Mouse (Mus musculus): ENCODE measurements around the gene E430018J23Rik. TPM values are rescaled to one million over a fixed set of nuclear protein-coding genes. Genes with fewer than 3 reads are reported as not detected.
"Not testable (repeated sequence)": the region's sequence is repeated elsewhere in the genome, so short reads cannot be mapped to it uniquely, and the experiment has no call there.

The E430018J23Rik gene
- polyA plus RNA-seq, 1 experiment from 2014 or later, result 4.9 TPM

DNA sequence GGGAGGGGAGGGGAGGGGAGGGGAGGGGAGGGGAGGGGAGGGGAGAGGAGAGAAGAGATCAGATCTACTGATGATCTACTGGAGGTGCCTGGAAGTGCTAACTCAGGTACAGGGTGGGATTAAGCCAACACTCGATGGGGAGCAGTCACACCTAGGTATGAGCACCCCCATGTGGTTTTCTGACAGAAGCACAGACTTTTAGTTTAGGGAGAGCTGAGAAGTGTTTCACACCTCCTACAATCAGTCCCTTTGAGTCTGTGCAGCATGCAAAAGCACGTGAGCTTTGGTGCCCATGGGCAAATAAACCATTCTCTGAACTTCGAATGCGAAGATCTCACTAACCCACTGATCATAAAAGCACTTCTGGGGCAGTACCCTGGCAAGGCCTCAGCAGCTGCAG, 51.1 kb downstream of the E430018J23Rik start:
- peak; percentile 77 for DNase-seq (ENCODE audit: low spot score)

DNA sequence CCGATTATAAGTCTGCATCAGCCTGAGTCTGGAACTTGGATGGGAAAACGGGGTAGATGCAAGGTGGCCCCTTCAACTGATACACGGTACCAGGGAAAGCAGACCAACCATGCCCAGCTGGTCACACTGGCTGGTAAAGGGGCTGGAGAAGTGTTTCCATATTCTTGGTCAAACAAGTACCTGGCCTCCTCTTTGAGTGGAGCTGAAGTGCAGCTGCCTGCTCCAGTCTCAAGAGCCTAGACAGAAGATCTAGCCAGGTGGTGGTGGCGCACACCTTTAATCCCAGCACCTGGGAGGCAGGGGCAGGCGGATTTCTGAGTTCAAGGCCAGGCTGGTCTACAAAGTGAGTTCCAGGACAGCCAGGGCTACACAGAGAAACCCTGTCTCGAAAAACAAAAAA, 51.6 kb downstream of the E430018J23Rik start:
- not testable (repeated sequence) for DNase-seq (ENCODE audit: low spot score)

DNA sequence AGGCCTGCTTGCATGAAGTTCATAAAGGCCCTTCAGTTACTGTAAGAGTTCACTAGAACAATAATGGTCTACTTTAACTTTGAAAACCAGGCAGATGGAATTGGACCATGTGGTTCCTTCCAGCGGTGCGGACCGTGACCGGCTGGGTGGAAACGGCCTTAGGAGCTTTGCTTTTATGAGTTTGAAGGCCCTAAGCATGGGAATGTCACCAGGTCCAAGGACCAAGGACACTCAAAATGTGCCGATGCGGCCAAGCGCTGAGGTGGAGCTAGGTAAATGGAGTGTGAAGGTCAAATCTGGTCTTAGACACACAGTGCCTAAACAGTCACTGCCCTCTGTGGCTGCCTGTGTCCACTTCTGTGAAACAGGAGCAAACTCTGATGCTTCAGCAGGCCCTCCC, 52.1 kb downstream of the E430018J23Rik start:
- DNase-seq (ENCODE audit: low spot score), result no peak

Other genes starting within 250 kb of the E430018J23Rik start
- 59.5 and 62.0 TPM in 2 replicates for gene Cd2bp2, start 197.6 kb downstream of the E430018J23Rik start, polyA plus RNA-seq (2015; fragmentation: Nextera tagmentation; extraction: Ambion mirVana)
- gene Tbc1d10b, start 185.2 kb downstream of the E430018J23Rik start, polyA plus RNA-seq (2015; fragmentation: Nextera tagmentation; extraction: Ambion mirVana), result 20.5 and 27.4 TPM in 2 replicates
- gene Mylpf, start 184.7 kb downstream of the E430018J23Rik start, polyA plus RNA-seq (2015; fragmentation: Nextera tagmentation; extraction: Ambion mirVana), result 67.7 and 68.9 TPM in 2 replicates
- 25.4 and 29.7 TPM in 2 replicates for gene Zfp553, start 160.6 kb downstream of the E430018J23Rik start, polyA plus RNA-seq (2015; fragmentation: Nextera tagmentation; extraction: Ambion mirVana)
- gene Sept1, start 160.5 kb downstream of the E430018J23Rik start, polyA plus RNA-seq (2015; fragmentation: Nextera tagmentation; extraction: Ambion mirVana), result 638 and 684 TPM in 2 replicates
- gene Zfp771, start 149.4 kb downstream of the E430018J23Rik start, polyA plus RNA-seq (2015; fragmentation: Nextera tagmentation; extraction: Ambion mirVana), result 34.7 and 37.0 TPM in 2 replicates
- gene Dctpp1, start 132.9 kb downstream of the E430018J23Rik start, polyA plus RNA-seq (2015; fragmentation: Nextera tagmentation; extraction: Ambion mirVana), result 181 and 213 TPM in 2 replicates
- 146 and 151 TPM in 2 replicates for gene Sephs2, start 119.6 kb downstream of the E430018J23Rik start, polyA plus RNA-seq (2015; fragmentation: Nextera tagmentation; extraction: Ambion mirVana)
- 81.6 and 96.5 TPM in 2 replicates for gene Itgal, start 97.4 kb downstream of the E430018J23Rik start, polyA plus RNA-seq (2015; fragmentation: Nextera tagmentation; extraction: Ambion mirVana)
- 2.5 TPM in 2 replicates for gene Zfp768, start 48.0 kb downstream of the E430018J23Rik start, polyA plus RNA-seq (2015; fragmentation: Nextera tagmentation; extraction: Ambion mirVana)
- gene Zfp747, start 17.6 kb downstream of the E430018J23Rik start, polyA plus RNA-seq (2015; fragmentation: Nextera tagmentation; extraction: Ambion mirVana), result 7.3 and 8.0 TPM in 2 replicates
- 4.8 and 6.0 TPM in 2 replicates for gene 9130019O22Rik, start 6.5 kb downstream of the E430018J23Rik start, polyA plus RNA-seq (2015; fragmentation: Nextera tagmentation; extraction: Ambion mirVana)
- 6.8 and 7.0 TPM in 2 replicates for gene Zfp764, start 13.2 kb upstream of the E430018J23Rik start, polyA plus RNA-seq (2015; fragmentation: Nextera tagmentation; extraction: Ambion mirVana)
- 26.2 and 28.0 TPM in 2 replicates for gene Zfp688, start 28.4 kb upstream of the E430018J23Rik start, polyA plus RNA-seq (2015; fragmentation: Nextera tagmentation; extraction: Ambion mirVana)
- 4.3 and 4.7 TPM in 2 replicates for gene Zfp689, start 55.5 kb upstream of the E430018J23Rik start, polyA plus RNA-seq (2015; fragmentation: Nextera tagmentation; extraction: Ambion mirVana)
- gene Prr14, start 66.0 kb upstream of the E430018J23Rik start, polyA plus RNA-seq (2015; fragmentation: Nextera tagmentation; extraction: Ambion mirVana), result 51.0 and 54.6 TPM in 2 replicates
- gene Fbrs, start 85.6 kb upstream of the E430018J23Rik start, polyA plus RNA-seq (2015; fragmentation: Nextera tagmentation; extraction: Ambion mirVana), result 14.6 and 20.0 TPM in 2 replicates
- 22.2 and 29.8 TPM in 2 replicates for gene Srcap, start 118.4 kb upstream of the E430018J23Rik start, polyA plus RNA-seq (2015; fragmentation: Nextera tagmentation; extraction: Ambion mirVana)
- 10.9 and 15.9 TPM in 2 replicates for gene Gm42715, start 126.0 kb upstream of the E430018J23Rik start, polyA plus RNA-seq (2015; fragmentation: Nextera tagmentation; extraction: Ambion mirVana)
- 10.8 and 16.1 TPM in 2 replicates for gene Tmem265, start 167.8 kb upstream of the E430018J23Rik start, polyA plus RNA-seq (2015; fragmentation: Nextera tagmentation; extraction: Ambion mirVana)
- 55.2 and 62.1 TPM in 2 replicates for gene Phkg2, start 179.7 kb upstream of the E430018J23Rik start, polyA plus RNA-seq (2015; fragmentation: Nextera tagmentation; extraction: Ambion mirVana)
- 2.8 and 3.5 TPM in 2 replicates for gene Ccdc189, start 195.0 kb upstream of the E430018J23Rik start, polyA plus RNA-seq (2015; fragmentation: Nextera tagmentation; extraction: Ambion mirVana)
- gene Rnf40, start 195.1 kb upstream of the E430018J23Rik start, polyA plus RNA-seq (2015; fragmentation: Nextera tagmentation; extraction: Ambion mirVana), result 42.5 and 44.3 TPM in 2 replicates
- 6.6 and 7.0 TPM in 2 replicates for gene Zfp629, start 222.2 kb upstream of the E430018J23Rik start, polyA plus RNA-seq (2015; fragmentation: Nextera tagmentation; extraction: Ambion mirVana)

Measured in thymus, postnatal 0 days (tissue).